Mouse (Mus musculus) NIH3T3 (cell line): Measurements from ENCODE around the gene Echdc3.

ENCODE experiments used
- DNase-seq: peaks from one replicate; pipeline ENCODE4 v3.0.0-alpha.2; 2012; ENCODE audit warnings: low read depth

Echdc3 gene

GRCm38 (mm10) chr2:6220141-6220805 is 7.4 kb upstream of the Echdc3 start:
- peak; percentile 91 for DNase-seq

GRCm38 (mm10) chr2:6212327-6212723 is 508 bp downstream of the Echdc3 start:
- DNase-seq, result peak; percentile 56

DNA sequence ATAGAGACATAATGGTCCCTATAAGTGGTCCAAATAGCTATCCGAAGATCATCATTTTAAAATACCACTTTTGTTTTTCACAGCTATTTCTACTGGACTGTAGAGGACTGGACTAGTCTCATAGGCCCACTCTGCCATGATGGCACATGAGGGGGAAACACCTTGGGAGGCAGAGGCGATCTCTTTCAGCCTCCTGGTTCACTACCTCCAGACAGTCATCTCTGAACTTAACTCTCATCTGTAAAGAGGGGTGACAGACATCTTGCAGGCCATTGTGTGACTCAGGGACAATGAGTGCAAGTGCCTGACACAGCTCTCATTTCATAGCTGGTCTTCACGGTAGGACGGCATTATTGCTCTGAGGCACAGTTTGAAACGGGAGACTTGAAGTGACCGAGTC is 2.0 kb downstream of the Echdc3 start:
- no peak for DNase-seq

DNA sequence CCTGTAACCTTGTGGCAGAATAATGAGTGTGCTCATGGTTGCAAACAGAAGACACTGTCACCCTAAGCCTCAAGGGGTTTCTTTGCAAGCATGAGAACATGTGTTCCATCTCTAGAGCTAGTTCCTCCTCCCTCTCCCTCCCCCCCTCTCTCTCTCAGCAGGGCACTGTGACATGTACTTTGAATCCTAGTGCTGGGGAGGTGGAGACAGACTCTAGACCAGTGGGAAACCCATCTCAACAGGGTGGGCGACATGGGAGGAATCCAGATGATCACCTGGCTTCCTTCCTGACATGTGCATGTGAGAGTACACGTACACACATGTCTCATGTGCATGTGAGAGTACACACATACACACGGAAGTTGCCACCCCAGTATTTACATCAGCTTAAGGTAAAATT is 3.1 kb downstream of the Echdc3 start:
- DNase-seq, result no peak

DNA sequence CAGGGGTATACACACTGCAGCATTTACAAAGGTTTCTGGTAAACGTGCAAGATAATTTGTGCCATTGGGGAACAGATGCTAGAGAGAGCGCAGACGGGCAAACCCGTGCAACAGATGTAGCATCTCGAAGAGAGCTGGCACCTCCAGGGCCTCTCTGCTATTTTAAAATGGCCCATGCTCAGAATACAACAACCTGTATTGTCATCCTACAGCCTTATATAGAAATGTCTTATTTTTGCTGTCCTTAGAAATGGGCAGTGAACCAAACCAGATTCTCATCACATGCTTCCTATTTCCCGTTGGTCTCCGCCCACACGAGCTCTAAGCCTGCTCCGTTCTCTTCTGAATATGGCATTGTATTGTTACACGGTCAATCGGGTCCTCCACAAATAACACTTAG is 3.7 kb downstream of the Echdc3 start:
- no peak for DNase-seq

DNA sequence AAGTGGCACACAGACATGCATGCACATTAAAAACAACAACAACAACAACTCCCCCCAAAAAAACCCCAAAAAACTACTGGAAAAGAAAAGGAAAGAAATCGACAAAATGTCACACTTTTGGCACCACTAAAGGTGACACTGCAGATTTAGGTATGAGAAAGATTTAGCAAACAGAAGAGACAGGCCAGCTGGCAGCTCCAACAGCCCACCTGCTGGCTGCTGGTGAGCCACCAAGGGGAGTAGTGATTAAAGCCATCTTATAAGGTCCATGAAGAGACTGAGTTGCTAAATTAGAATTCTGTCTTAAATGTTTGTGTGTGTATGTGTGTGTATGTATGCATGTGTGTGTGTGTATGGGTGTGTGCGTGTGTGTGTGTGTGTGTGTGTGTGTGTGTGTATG is 5.1 kb downstream of the Echdc3 start:
- no peak for DNase-seq

DNA sequence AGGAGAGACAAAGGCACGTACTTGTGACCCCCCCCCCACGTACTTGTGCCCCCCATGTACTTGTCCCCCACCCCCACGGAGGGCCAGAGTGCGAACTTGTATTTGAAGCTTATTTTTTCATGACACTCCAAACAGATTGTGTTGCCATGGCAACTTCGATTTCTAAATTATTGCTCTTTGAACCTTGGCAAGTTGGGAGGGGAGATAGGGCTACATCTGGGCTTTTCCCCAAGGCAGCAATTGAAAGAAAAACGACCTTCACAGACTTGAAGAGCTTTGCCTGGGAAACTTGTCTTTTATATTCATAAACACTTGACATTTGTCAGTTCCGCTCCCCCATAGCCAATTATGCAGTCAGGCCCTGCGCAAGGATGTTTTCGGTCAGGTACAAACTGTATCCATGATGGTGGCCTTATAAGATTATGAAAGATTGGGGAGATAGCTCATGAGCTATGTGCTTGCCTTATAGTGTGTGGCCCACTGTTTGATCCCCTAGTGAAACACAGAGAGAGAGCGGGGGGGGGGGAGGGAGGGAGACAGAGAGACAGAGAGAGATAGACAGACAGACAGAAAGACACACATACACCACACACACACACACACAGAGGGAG is 16.4 kb downstream of the Echdc3 start:
- DNase-seq, result no peak

DNA sequence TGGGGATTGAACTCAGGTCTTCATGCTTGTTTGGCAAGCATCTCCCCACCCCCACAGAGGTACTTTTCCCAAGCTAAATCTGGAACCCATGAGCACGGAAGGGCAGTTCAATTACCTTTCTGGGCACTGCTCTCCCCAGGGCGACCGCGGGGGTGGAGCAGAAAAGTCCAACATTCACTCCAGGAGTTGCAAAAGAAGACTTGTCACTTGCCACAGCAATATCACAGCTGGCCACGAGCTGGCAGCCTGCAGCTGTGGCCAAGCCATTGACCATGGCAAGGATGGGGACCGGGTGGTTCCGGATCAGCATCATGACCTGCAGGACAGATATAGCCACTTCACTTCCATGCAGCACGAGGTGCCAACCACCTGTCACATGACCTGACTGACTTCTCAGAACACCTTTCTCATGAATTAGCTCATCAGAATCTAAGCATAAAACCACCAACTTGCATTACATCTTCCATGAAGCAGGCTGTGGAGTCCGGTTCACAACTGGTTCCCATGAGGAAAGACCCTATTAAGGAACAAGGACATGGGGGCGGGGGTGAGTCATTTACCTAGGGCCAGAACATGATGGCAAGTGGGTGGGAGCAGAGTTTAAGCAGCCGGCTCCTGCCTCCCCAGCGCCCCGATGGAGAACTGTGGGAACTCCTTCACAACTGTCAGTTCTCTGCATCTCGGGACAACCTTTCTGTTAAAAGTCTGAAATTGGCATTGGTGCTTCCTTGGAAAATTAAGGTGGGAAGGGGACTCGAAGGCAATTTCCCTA is 17.2 kb downstream of the Echdc3 start:
- no peak for DNase-seq

DNA sequence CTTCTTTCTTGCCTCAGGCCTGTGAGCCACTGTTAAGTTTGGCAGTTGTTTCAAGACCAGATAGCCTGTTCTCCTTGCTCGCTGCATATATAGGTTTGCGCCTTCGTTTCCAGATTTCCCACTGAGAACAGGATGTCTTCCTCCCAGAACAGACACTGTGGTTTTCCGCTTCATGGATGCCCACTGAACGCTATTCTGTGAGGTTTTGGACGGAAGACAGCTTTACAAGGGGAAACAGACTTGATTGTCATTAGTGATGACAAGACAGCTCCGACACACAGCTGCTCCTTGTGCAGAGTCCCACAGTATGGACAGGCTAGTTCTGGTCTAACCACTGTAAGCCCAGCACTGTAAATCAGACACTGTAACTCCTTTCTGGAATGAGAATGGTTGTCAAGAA is 18.3 kb downstream of the Echdc3 start:
- no peak for DNase-seq

DNA sequence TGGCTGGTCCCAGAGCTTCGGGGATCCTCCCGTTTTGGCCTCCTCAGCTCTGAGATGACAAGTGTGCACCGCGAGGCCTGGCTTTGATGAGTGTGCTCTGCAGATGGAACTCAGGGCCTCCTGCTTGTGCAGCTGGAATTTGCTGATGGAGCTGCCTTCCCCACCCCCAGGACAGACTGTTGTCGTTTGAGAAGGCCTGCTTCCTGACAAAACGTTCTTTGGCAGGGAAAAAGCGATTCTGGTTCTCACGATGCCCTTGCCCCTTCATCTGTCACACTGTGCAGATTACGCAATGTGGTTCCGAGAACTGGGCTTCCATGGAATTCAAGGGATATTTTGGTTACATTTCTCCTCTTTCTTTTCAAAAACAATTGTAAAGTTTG is 19.3 kb downstream of the Echdc3 start:
- DNase-seq, result no peak

GRCm38 (mm10) chr2:6192820-6193590 is 19.8 kb downstream of the Echdc3 start:
- peak; percentile 87 for DNase-seq

DNA sequence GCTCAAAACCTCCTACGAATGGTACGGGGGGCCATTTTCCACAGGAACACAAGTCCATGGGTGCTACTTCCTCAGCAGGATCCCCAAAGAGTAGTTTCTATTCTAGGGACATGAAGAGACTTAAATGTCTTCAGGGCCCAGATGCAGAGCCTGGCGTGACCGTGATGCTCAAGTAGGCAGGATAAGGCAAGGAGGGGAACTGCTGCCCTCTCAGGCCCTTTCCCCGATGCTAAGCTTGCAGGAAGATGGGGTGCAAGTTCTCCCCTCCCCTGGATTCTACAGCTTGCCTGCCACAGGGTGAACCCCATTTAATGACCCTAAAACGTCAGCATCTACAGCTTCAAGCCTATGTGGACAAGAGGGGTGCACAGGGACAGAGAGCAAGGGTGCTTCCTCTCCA is 22.8 kb downstream of the Echdc3 start:
- no peak for DNase-seq

DNA sequence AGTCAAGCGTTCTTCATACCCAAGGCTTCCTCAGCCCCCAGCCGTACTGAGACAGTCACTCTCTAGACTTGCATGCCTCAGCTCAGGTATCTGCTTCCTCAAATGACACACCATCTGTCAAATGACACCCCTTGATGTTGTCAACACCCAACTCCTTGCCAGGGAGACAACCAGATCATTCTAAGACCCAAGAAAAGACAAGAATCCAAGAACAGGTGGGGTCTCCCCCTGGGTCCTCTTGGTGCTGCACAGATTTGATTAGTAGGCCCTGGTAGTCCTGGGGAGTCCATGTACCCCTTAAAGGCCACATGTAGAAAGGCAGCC is 23.2 kb downstream of the Echdc3 start:
- no peak for DNase-seq

GRCm38 (mm10) chr2:6188891-6189674 is 23.8 kb downstream of the Echdc3 start:
- no peak for DNase-seq

GRCm38 (mm10) chr2:6187418-6187817 is 25.4 kb downstream of the Echdc3 start:
- no peak for DNase-seq

GRCm38 (mm10) chr2:6186913-6187312 is 25.9 kb downstream of the Echdc3 start:
- no peak for DNase-seq

DNA sequence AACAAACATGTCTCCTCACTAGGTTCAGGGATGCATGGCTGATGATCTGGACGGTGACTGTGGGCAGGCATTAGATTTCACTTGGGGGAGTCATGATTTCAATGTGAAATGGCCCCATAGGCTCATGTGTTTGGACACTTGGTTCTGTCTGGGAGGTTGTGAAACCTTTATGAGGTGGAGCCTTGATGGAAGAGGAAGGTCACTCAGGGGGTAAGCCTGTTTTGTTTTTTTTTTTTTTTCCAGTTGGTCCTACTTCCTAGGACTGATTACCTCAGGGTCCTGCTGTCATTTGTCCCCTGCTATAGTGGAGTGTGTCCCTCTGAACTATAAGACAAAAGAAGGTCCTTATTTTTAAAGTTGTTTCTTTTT is 33.1 kb downstream of the Echdc3 start:
- DNase-seq, result no peak

DNA sequence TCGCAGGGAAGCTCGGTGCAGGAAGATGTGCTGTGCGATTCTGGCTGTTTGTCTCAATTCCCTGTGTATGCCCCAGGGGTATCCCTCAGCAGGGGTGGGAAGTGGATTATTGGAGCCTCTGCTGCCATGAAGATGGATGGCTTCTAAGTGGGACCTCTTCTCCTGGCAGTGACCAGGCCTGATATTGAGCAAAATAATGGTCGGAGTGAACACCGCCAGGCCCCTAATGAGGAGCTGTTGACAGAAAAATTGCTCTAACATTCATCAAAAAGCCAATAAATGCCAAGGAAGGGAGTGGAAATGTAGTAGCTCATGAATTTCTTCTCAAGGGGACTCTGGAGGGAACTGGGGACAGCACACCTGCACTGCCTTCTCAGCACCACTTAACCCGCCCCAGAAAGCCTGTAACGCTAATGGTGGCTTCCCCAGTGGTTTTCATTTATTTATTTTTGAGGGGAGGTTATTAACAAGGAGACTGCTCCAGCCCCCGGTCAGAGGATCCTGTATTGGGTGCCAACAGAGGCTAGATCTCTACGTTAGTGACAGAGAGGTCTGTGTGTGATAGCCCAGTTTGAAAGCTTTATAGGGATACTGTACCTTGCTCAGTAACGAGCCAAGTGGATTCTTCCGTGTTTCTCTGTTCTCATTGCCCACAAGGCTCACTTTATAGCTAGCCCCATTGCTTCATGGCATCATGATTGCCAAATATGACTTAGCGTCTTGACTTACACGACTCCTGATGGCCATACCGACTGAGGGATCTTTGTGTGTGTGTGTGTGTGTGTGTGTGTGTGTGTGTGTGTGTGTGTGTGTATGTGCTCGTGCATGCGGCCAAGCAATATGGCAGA is 33.7 kb downstream of the Echdc3 start:
- no peak for DNase-seq

- DNase-seq, result no peak
Observed at GRCm38 (mm10) chr2:6173013-6173412, 39.8 kb downstream of the Echdc3 start.

- DNase-seq, result no peak
Observed at GRCm38 (mm10) chr2:6168560-6168959, 44.3 kb downstream of the Echdc3 start.
